Mouse (Mus musculus) MEL (cell line): ENCODE results near the gene 4930453N24Rik. TPM values are rescaled to one million over a fixed set of nuclear protein-coding genes. Genes with fewer than 3 reads are reported as not detected.
A peak's percentile ranks its signal among the peaks of the same experiment; 100 is the strongest.

ENCODE experiments used
- DNase-seq: peaks from one replicate; pipeline ENCODE4 v3.0.0; 2011; ENCODE audit warnings: low read depth, low spot score
- H3K27ac ChIP-seq: 2 replicates; pipeline ENCODE4 v1.5.1; 2012; ENCODE audit warnings: low read depth, mild to moderate bottlenecking, control low read depth, low read length, moderate library complexity; ENCODE audit not compliant: control insufficient read depth
- H3K27me3 ChIP-seq, 2 experiments: fragments of 150-350 bp in 1 of 2; sonication (generic) in 1 of 2; 2 replicates each; pipeline ENCODE4 v1.6.1; 2012; ENCODE audit warnings: low read length in 2 of 2, mild to moderate bottlenecking in 2 of 2, improper control_type of control experiment in 1 of 2, moderate library complexity in 1 of 2; ENCODE audit not compliant: insufficient read depth in 2 of 2, control insufficient read depth in 1 of 2
- H3K36me3 ChIP-seq, 2 experiments: 2 replicates each; pipeline ENCODE4 v1.6.1; 2012 to 2014; ENCODE audit warnings: low read length in 2 of 2, improper control_type of control experiment in 1 of 2, inconsistent platforms in 1 of 2, mild to moderate bottlenecking in 1 of 2; ENCODE audit not compliant: insufficient read depth in 2 of 2, control insufficient read depth in 1 of 2
- H3K4me1 ChIP-seq, 2 experiments: fragments of 150-350 bp in 1 of 2; sonication (generic) in 1 of 2; 2 replicates each; pipeline ENCODE4 v1.6.1; 2012; ENCODE audit warnings: low read length in 2 of 2, improper control_type of control experiment in 1 of 2, mild to moderate bottlenecking in 1 of 2; ENCODE audit not compliant: insufficient read depth in 2 of 2, control insufficient read depth in 1 of 2
- H3K4me3 ChIP-seq, 2 experiments: fragments of 150-350 bp in 1 of 2; sonication (generic) in 1 of 2; 2 replicates each; pipeline ENCODE4 v1.5.1; 2012; ENCODE audit warnings: low read depth in 2 of 2, low read length in 2 of 2, mild to moderate bottlenecking in 2 of 2, moderate library complexity in 2 of 2, control low read depth in 1 of 2, improper control_type of control experiment in 1 of 2; ENCODE audit not compliant: control insufficient read depth in 1 of 2, insufficient read depth in 1 of 2
- H3K79me2 ChIP-seq: 2 replicates; pipeline ENCODE4 v1.6.1; 2012; ENCODE audit warnings: mild to moderate bottlenecking, low read length, moderate library complexity; ENCODE audit not compliant: control insufficient read depth, poor library complexity, insufficient read depth
- H3K9ac ChIP-seq: 2 replicates; pipeline ENCODE4 v1.6.1; 2012; ENCODE audit warnings: low read depth, mild to moderate bottlenecking, control low read depth, low read length, moderate library complexity; ENCODE audit not compliant: control insufficient read depth, poor library complexity, severe bottlenecking
- H3K9me3 ChIP-seq: fragments of 150-350 bp; sonication (generic); replicated peaks from 2 replicates; pipeline ENCODE4 v1.6.1; 2012; ENCODE audit warnings: mild to moderate bottlenecking, low read length, improper control_type of control experiment, moderate library complexity; ENCODE audit not compliant: insufficient read depth
- BHLHE40 ChIP-seq: IDR thresholded peaks from 2 replicates; pipeline ENCODE4 v1.6.1; 2012; ENCODE audit warnings: low read depth, mild to moderate bottlenecking, inconsistent platforms, low read length, improper control_type of control experiment, borderline replicate concordance
- CHD1 ChIP-seq: IDR thresholded peaks from 2 replicates; pipeline ENCODE4 v1.6.1; 2012; ENCODE audit warnings: low read depth, mild to moderate bottlenecking, inconsistent platforms, low read length, improper control_type of control experiment
- CHD2 ChIP-seq: IDR thresholded peaks from 2 replicates; pipeline ENCODE4 v1.6.1; 2011; ENCODE audit warnings: low read length, improper control_type of control experiment
- EP300 ChIP-seq, 2 experiments: IDR thresholded peaks; 2 replicates each; pipeline ENCODE4 v1.6.1; 2011; ENCODE audit warnings: improper control_type of control experiment in 2 of 2, low read length in 2 of 2, low read depth in 1 of 2, mild to moderate bottlenecking in 1 of 2
- ETS1 ChIP-seq: IDR thresholded peaks from 2 replicates; pipeline ENCODE4 v1.6.1; 2012; ENCODE audit warnings: low read depth, mild to moderate bottlenecking, inconsistent platforms, low read length, improper control_type of control experiment, moderate library complexity
- GABPA ChIP-seq: IDR thresholded peaks from 2 replicates; pipeline ENCODE4 v1.6.1; 2012; ENCODE audit warnings: low read depth, mild to moderate bottlenecking, inconsistent platforms, low read length, improper control_type of control experiment, moderate library complexity
- GATA1 ChIP-seq: IDR thresholded peaks from 2 replicates; pipeline ENCODE4 v1.6.1; 2011; ENCODE audit warnings: low read depth, low read length, improper control_type of control experiment
- JUND ChIP-seq: IDR thresholded peaks from 2 replicates; pipeline ENCODE4 v1.6.1; 2011; ENCODE audit warnings: low read depth, mild to moderate bottlenecking, improper control_type of control experiment, low read length
- KAT2A ChIP-seq: conservative IDR thresholded peaks from 2 replicates; pipeline ENCODE4 v1.6.1; 2012; ENCODE audit warnings: low read depth, low read length, improper control_type of control experiment, inconsistent platforms
- MAFK ChIP-seq: IDR thresholded peaks from 2 replicates; pipeline ENCODE4 v1.6.1; 2011; ENCODE audit warnings: low read depth, mild to moderate bottlenecking, low read length, improper control_type of control experiment, borderline replicate concordance
- MAX ChIP-seq: IDR thresholded peaks from 2 replicates; pipeline ENCODE4 v1.6.1; 2011; ENCODE audit warnings: low read length, improper control_type of control experiment
- MAZ ChIP-seq: IDR thresholded peaks from 2 replicates; pipeline ENCODE4 v1.6.1; 2012; ENCODE audit warnings: low read depth, mild to moderate bottlenecking, inconsistent platforms, low read length, improper control_type of control experiment
- MEF2A ChIP-seq: IDR thresholded peaks from 2 replicates; pipeline ENCODE4 v1.6.1; 2014; ENCODE audit warnings: low read depth, mild to moderate bottlenecking, inconsistent platforms, low read length, improper control_type of control experiment; ENCODE audit not compliant: poor library complexity, insufficient replicate concordance, severe bottlenecking; ENCODE audit errors: extremely low read depth
- MXI1 ChIP-seq: IDR thresholded peaks from 2 replicates; pipeline ENCODE4 v1.6.1; 2011; ENCODE audit warnings: mild to moderate bottlenecking, low read depth, low read length, improper control_type of control experiment
- NELFE ChIP-seq: IDR thresholded peaks from 2 replicates; pipeline ENCODE4 v1.6.1; 2011; ENCODE audit warnings: low read depth, low read length, improper control_type of control experiment
- POLR2A ChIP-seq, 2 experiments: IDR thresholded peaks; 2 replicates each; pipeline ENCODE4 v1.6.1; 2011 to 2012; ENCODE audit warnings: low read length in 2 of 2, mild to moderate bottlenecking in 2 of 2, control low read depth in 1 of 2, improper control_type of control experiment in 1 of 2, low read depth in 1 of 2, moderate library complexity in 1 of 2; ENCODE audit not compliant: control insufficient read depth in 1 of 2, insufficient read depth in 1 of 2, poor library complexity in 1 of 2
- POLR2AphosphoS5 ChIP-seq: IDR thresholded peaks from 2 replicates; pipeline ENCODE4 v1.6.1; 2012; ENCODE audit warnings: low read depth, borderline replicate concordance, mild to moderate bottlenecking, inconsistent platforms, low read length, moderate library complexity, mixed read lengths
- RAD21 ChIP-seq: IDR thresholded peaks from 2 replicates; pipeline ENCODE4 v1.6.1; 2011; ENCODE audit warnings: mild to moderate bottlenecking, low read depth, low read length, improper control_type of control experiment
- RCOR1 ChIP-seq: IDR thresholded peaks from 2 replicates; pipeline ENCODE4 v1.6.1; 2012; ENCODE audit warnings: low read depth, mild to moderate bottlenecking, inconsistent platforms, low read length, improper control_type of control experiment
- SIN3A ChIP-seq: IDR thresholded peaks from 2 replicates; pipeline ENCODE4 v1.6.1; 2012; ENCODE audit warnings: low read length, improper control_type of control experiment, inconsistent platforms
- TAL1 ChIP-seq: IDR thresholded peaks from 2 replicates; pipeline ENCODE4 v1.6.1; 2012; ENCODE audit warnings: mild to moderate bottlenecking, inconsistent platforms, low read length, moderate library complexity, mixed read lengths
- UBTF ChIP-seq: IDR thresholded peaks from 2 replicates; pipeline ENCODE4 v1.6.1; 2012; ENCODE audit warnings: low read depth, mild to moderate bottlenecking, inconsistent platforms, low read length, improper control_type of control experiment, moderate library complexity, borderline replicate concordance; ENCODE audit not compliant: insufficient read depth
- USF2 ChIP-seq, 2 experiments: IDR thresholded peaks; 2 replicates each; pipeline ENCODE4 v1.6.1; 2011 to 2012; ENCODE audit warnings: improper control_type of control experiment in 2 of 2, low read length in 2 of 2, borderline replicate concordance in 1 of 2, inconsistent platforms in 1 of 2, low read depth in 1 of 2, mild to moderate bottlenecking in 1 of 2; ENCODE audit not compliant: insufficient read depth in 1 of 2
- ZC3H11A ChIP-seq: IDR thresholded peaks from 2 replicates; pipeline ENCODE4 v1.6.1; 2012; ENCODE audit warnings: low read depth, mild to moderate bottlenecking, inconsistent platforms, low read length, improper control_type of control experiment
- ZKSCAN1 ChIP-seq: IDR thresholded peaks from 2 replicates; pipeline ENCODE4 v1.6.1; 2012; ENCODE audit warnings: low read depth, mild to moderate bottlenecking, inconsistent platforms, low read length, improper control_type of control experiment, moderate library complexity
- polyA plus RNA-seq, 2 experiments: library from polyadenylated mRNA; stranded (reverse) in 1 of 2; unstranded in 1 of 2; fragments of >175 nt in 1 of 2; fragments of >200 nt in 1 of 2; gene quantifications; 2 replicates each; pipeline versions ENCODE4 v1.2.1 to v1.2.4; 2012; ENCODE audit warnings: low replicate concordance in 2 of 2, low read depth in 1 of 2; ENCODE audit not compliant: insufficient read length in 2 of 2, insufficient read depth in 1 of 2, missing spikeins in 1 of 2
- total RNA-seq: library from RNA; depleted of rRNA; stranded (reverse); fragments of 300-350 nt; gene quantifications from 2 replicates; pipeline ENCODE4 v1.2.3, GENCODE M21; 2012

4930453N24Rik gene
- total and polyA plus RNA-seq, 3 experiments, result 19.4 to 20.5 TPM; not detected in 1

DNA sequence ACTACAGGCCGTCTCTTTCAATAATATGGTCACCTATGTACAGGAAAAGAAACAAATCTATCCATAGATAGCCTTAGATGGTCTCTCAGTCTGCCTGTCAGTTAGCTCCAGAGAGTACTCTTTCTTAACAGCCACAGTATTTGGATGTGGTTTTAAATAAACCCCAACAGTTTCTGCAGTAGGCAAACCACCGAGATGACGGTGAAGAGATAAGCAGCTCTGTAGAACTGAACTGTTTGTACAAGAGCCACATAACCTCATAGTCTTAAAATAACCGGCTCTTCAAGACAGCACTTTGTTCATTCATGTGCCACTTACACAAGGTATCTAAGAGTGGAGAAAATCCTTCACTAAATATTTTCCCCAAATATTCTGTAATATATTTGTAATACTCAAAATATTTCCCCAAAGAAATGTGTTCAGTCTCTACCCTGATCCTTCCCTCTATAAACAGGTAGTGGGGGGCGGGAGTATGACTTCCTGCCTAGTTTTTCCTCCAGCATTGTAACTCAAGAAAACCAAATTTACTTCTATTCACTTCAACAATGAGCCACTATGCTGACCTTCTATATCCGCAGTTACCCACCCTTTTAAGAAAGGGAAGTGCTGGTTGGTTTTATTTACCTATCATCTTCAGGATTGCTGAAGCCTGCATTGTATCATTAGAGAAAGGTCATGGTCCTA is 12.3 kb downstream of the 4930453N24Rik start (continued):
- no peak for TF ChIP-seq UBTF
- peak; percentile 40 for TF ChIP-seq TAL1
- no peak for TF ChIP-seq JUND

DNA sequence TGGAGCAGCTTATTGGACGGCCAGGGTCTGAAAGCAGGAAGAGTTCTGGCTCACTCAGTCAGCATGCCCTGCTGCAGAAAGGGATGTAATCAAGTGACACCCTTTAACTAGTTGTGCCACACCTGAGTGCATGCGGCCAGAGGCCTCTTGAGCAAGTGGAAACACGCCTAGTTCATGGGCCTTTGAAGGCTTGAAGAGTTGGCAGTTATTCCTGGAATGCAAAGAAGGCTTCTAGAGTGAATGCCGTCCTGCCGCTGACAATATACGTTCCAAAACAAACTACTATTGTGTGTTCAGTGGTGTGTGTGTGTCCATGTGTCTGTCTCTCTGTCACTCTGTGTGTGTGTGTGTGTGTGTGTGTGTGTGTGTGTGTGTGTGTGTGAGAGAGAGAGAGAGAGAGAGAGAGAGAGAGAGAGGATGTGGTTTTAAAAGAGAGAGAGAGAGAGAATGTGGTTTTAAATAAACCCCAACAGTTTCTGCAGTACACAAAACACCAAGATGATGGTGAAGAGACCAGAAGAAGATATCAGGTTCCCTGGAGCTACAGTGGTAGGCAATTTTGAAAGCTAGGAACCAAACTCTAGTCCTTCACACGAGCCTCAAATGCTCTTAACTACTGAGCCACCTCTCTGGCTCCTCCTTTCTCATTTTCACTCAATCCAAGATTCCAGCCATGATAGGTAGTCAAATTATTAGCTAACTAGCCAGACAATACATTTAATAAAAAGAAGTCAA is 13.1 kb downstream of the 4930453N24Rik start:
- DNase-seq, result no peak
- H3K9ac ChIP-seq, result peak overlapping the region; percentile 65
- no peaks in the 10 kb centered on the region for H3K79me2 ChIP-seq
- H3K9me3 ChIP-seq, result no peaks in the 10 kb centered on the region
- peak overlapping the region; percentile 96 for H3K27ac ChIP-seq
- H3K27me3 ChIP-seq, result no peaks in the 10 kb centered on the region
- TF ChIP-seq MEF2A (peak; percentile 12; the same call in 1 of the 2 replicates), EP300 (IDR thresholded peaks at IDR 0.05; ENCODE audit: low read depth in 1 of 2, low read length in 2 of 2) (peak; percentile 7 to 37; a peak in 2 of 4 replicates), RAD21 (no peak), SIN3A (no peak), CHD1 (no peak), ETS1 (no peak), GABPA (no peak), USF2 (IDR thresholded peaks at IDR 0.05; ENCODE audit: borderline replicate concordance in 1 of 2, insufficient read depth in 1 of 2, low read depth in 1 of 2, low read length in 2 of 2) (no peak), MXI1 (0 out of 2 replicates have a peak, but pooled peaks have one; percentile 15), MAFK (no peak), MAZ (no peak), JUND (no peak), RCOR1 (no peak), POLR2A (IDR thresholded peaks at IDR 0.05; ENCODE audit: control insufficient read depth in 1 of 2, insufficient read depth in 1 of 2, low read depth in 1 of 2, low read length in 2 of 2, poor library complexity in 1 of 2) (no peak), BHLHE40 (no peak), TAL1 (no peak), ZKSCAN1 (no peak), POLR2AphosphoS5 (no peak), GATA1 (no peak), NELFE (no peak), MAX (no peak), ZC3H11A (no peak), KAT2A (no peak), CHD2 (no peak)
- peak overlapping the region; percentile 40 to 49 for H3K4me3 ChIP-seq
- H3K4me1 ChIP-seq, result peaks cover 9 to 11% of the 10 kb centered on the region in 2 experiments
- peaks cover 0 to 24% of the 10 kb centered on the region in 2 experiments; a peak in 2 of 4 replicates for H3K36me3 ChIP-seq
